Mouse (Mus musculus): Measurements from ENCODE around the gene Angel2.
A peak's percentile ranks its signal among the peaks of the same experiment; 100 is the strongest.

Gene Angel2

DNA sequence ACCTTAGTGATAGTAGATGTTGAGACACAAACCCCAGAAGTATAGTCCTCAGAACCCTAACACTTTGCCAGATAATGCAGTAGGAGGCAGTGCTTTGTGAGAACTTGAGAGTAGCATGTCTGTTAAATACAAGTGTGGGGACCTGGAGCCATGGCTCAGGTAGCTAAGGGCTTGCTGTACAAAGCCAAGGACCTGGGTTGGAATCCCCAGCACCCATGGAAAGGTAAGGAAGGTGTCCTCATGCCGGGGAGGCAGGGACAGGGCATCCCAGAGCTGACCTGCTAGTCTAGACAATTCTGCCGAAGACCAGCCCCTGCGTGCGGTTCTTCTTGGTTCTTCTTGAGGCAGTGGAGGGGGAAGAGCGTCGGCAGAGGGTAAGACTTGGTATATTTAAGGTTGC is 5.3 kb downstream of the Angel2 start:
- DNase-seq: no peak

DNA sequence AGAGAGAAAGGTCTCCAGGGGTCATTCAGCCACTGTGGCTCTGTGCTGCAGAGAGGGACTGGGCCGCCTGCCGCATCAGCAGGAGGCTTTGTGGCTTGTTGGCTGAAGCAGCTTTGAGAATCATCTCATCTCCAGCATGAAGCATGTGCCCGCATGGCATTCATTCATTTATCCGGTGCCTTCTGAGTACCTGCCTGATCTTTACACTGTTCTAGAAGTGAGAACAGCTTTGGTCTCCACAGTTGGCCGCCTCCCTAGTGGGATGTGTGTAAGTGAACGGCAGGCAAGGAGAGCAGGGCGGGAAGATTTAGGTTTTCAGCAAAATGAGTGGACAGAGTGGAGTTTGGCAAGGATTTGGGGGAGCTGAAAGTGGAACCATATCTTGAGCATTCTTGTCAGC is 14.9 kb downstream of the Angel2 start:
- no peak for DNase-seq

DNA sequence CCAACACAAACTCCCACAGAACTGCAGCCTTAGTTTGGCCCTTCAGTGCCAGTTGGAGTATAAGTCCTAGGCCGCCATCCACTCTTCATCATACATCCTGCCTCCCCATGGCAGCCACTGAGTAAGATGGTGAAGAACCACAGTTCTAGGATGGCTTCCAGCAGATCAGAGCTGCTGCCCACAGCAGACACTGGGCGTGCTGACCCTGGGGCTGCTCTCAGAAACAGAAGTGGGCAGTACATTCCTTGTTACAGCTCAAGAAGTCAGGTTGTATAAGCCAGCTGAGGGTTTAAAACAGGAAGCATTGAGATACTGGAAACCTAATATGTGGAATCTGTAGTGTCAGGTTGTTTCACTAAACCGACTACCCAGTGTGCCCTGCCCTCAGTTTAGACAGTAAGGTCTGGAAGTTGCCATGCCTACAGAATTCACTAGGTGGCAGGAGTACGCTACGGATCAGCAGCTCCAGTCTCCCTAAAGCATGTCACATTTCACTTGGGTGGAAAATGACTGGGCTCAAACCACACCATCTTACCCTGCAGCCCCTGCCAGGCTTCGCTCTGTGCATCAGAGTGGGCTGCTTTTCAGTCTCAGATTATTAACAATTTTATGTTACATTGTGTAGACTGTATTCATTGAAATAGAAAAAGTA is 19.3 kb downstream of the Angel2 start:
- DNase-seq: peak; percentile 87

DNA sequence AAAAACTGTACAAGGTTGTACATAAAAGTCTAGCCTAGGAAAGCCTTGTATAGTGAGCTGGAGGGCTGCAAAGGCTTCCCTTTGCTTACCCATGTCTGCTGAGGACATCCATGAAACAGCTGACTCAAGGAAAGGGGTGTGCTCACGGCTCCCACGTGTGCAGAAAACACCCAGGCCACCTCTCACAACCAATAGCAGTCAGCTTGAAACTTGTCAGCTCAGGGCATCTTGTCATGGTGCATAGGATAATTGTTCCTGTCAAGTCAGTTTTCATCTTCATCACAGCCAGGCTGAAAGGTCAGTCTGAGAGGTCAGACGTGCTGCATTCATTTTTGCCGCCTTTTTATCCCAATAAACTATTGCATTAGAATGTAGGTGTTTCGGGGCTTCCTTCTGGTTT is 23.1 kb downstream of the Angel2 start:
- no peak for DNase-seq

DNA sequence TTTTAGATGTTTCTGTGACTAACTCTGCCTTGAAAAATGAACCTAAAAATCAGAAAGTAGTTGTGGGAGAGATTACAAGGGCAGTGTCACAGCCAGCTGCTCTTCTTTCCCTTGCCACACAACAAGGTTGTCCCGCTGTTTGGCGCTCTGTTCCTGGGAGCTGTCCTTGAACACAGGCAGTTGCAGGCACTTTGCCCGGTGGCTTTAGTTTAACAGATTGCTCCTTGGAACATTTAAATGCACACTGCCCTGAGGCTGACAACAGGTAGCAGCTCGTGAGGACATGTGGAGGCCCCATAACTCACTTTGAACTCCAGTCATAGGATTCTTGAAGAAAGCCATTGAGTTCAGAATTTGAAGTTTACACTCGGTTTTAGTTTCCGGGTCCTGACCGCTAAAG is 23.5 kb downstream of the Angel2 start:
- no peak for DNase-seq

DNA sequence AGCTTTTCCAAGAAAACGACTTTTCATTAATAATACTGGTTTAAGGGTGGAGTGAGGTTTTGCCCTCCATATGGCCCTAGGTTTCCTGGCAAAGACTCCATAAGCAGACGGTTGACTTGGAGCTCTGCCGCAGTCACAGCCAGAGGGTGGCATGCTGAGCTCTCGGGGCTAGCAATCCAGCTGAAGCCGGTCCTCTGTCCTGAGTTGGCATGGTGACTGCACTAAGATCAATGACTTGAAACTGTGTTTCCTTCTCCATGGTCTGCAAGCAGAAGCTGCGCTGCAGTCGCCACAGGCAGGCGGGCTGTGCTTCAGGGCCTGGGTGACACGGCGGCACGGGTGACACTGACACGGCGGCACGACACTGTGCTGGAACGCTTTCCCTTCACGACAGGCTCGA is 23.9 kb downstream of the Angel2 start:
- no peak for DNase-seq

DNA sequence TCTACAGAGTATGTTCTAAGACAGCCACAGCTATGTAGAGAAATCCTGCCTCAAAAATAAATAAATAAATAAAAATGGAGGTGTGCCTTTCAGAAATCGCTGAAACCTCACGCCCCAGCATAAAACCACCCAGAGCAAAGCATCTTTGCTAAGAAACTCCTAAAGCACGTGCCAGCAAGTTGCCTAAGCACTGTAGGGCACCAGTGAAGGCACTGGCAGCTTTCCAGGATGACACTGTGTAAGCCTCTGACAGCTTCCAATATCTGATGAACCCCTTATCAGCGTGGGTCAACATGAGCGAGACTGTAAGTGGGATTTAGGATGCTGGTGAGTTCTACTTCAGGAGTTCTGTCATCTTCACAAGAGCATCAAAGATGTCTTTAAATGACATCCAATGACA is 26.1 kb downstream of the Angel2 start:
- no peak for DNase-seq

DNA sequence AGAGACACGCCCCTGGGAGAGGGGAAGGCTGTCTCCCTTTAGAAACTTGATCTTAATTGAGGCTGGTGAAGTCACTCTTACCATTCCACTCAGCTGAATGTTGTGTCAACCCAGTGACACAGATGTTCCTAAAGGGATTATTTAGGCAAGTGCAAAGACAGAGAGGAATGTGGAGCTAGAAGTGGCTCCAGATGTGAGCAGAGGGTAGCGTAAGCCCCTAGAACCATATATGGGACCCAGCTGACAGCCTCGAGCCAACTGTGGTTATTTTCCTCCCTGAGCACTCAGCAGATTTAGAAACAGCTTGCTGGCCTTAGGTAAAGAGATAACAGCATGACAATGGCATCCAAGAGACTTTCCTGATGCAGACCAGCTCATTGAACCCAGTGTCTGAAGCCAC is 28.1 kb downstream of the Angel2 start:
- DNase-seq: no peak

DNA sequence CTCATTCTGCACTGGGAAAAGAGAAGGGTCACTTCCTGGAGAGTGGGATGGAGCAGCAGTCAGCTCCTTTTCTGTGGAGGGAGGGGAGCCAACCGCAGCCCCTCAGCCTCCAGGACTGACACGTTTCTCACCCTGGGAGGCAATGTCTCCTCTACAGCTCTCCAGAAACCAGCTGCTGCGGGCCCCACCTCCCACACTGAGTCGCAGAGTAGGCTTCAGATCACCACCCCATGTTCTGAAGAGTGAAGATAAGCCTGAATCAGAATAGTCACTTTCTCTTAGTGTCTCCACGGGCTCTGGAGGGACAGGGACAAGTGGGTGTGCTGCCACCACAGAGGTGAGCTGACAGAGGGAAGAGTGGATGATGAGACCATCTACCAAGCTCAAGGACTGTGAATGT is 33.9 kb downstream of the Angel2 start:
- no peak for DNase-seq

DNA sequence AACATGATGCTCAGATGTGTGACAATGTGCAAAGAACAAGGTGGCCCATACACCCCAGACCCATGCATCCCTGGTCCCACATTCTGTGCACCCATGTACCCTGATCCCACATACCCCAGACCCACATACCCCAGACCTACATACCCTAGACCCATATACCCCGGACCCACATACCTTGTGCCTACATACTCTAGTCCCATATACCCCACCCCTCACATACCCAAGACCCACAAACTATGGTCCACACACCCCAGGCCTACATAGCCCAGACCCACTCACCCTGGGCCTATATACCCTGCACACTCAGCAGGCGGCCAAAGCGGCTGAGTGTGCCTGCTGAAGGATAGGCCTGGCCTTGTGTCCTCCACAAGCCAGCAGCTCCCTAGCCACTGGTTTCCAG is 37.8 kb downstream of the Angel2 start:
- DNase-seq: no peak

DNA sequence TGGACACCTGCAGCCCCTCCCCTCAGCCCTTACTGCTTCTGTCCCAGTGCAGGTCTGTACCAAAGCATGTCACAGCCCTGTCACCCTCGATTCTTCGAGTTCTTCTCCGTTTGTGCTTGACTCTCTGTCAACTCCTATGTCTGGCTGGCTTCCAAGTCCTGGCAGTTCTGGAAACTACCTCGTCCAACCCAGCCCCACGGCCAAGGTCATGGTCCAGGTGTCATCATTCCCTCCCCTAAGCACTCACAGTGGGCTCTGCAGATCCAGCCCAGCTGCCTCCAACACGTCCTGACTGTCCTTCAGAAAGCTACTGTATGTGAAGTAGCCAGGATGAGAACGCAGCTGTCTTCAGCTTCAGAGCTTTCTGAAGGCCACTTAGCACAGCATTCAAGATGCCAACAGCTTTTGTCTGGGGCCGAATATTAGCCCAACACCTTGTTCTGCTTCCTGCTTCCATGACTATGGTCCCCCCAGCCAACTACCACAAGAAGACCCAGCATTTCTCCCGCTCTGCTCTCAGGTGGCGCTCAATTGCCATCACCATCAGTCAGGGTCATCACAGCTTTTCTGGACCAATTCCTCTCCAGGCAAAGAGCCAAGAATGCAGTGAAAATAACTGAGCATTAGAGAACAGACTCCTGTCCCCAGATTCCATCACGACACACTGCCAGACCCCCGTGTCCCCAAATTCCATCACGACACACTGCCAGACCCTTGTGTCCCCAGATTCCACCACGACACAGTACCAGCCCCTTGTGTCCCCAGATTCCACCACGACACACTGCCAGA is 40.3 kb downstream of the Angel2 start:
- peak; percentile 20 for DNase-seq

DNA sequence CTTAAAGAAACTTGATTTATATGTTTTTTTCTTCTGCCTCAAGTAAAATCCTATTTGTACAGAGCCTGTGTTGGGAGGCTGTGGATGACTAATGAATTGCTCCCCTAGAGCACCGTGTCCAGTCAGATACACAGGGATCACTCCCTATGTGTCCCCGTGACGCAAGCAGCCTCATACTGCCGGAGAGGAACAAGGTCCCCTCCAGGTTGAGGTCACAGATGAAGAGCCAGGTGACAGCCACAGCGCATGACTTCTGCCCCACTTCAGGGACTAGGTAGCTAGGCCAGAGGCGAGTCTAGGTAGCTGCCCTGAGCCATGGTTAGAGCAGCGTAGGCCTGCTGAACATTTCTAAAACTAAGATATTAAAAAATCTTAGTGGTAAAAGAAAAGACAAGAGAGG is 43.1 kb downstream of the Angel2 start:
- DNase-seq: no peak

DNA sequence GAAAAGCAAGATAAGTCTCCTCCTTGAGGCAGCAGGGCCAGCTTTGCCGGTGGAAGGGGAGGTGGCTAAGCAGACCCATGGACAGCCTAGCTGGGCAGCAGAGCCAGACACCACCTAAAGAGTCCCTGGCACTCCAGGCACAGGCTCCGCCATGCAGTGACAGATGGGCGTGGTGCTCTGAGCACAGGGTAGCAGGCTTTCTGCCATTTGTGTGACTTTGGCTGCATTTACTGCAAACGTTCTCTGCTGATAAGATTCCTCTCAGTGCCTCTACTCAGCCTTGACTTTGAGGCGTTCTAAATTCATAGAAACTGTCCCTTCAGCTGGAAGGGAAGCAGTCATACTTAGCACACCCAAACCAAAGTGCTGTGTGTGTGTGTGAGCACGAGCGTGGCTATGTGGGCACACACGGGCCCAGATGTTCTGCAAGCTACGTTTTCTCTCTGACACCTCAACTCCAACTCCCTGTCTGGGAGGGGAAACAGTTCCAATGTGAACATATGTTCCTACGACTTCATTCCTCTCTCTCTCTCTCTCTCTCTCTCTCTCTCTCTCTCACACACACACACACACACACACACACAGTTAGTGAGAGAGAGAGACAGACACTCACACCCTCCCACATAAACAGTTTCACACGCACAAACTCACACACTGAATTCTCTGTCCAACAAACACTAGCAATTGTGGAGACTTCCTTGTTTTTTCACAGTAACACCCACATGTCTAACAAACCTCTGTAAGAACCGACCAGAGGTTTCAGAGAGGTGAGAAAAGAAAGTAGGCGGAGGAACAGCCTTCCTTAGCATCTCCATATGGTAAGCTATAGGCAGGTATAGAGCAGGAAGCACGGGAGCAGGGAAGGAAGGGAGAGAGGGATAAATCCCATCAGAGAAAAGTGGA is 47.0 kb downstream of the Angel2 start:
- no peak for DNase-seq

DNA sequence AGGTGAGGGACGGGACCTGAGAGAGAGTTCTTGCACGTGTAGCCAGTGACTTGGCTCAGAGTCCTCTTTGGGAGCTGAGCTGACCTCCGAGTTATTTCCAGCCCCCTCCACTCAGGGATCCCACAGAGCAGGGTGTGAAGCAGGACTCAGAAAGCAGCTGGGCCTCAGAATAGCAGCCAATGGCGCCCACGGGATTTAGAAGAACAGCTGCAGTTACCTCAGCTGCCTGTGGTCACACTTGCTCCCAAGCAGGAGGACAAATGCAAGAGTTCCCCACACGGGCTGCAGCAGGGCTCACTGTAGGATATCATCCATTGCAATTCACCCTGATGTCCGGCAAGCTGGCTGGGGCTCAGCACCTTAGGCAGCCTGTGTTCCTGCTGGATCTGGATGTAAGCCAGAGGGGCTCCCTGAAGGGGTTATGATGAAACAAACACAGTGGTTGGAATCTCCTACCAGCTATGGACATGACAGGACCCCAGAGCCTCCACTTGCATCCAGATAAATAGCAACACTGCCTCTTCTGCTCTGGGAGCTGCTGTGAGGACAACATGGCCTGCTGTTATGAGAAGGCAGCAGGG is 47.8 kb downstream of the Angel2 start:
- peak; percentile 46 for DNase-seq

DNA sequence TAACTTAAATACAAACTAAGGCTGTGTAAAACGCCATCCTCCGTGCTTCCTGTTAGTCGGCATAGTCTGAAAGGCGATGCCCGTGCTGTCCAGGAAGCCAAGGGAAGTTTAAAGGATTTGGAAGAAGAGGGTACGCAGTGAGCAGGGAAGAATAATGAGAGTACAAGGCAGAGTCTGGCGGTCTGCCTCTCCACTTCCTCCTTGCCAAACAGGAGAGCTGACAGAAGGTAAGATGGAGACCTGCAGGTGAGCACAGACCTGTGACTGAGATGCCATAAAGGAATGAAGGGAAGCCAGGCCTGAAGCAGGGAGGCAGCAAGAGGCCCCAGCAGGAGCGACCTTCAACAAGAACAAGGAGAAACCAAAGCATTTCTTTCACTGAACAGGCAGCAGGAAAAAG is 49.3 kb downstream of the Angel2 start:
- no peak for DNase-seq

DNA sequence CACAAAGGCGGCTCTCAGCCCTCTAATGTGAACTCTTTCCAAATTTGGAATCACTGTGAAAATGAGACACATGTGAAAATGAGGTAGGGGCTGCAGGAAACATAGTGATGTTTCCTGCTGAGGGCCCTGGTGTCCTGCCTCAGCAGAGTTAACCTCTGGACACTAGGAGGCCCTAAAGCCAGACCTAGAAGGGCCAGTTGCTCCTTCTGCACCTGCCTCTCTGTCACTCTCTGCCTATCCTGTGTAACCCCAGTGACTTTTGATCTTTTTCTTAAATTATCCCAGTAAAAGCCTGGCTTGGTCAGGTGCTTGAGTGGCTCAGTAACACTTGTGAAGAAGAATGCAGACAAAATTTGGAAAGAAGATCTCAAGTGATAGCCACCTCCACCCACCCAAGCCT is 49.9 kb downstream of the Angel2 start:
- DNase-seq: no peak

DNA sequence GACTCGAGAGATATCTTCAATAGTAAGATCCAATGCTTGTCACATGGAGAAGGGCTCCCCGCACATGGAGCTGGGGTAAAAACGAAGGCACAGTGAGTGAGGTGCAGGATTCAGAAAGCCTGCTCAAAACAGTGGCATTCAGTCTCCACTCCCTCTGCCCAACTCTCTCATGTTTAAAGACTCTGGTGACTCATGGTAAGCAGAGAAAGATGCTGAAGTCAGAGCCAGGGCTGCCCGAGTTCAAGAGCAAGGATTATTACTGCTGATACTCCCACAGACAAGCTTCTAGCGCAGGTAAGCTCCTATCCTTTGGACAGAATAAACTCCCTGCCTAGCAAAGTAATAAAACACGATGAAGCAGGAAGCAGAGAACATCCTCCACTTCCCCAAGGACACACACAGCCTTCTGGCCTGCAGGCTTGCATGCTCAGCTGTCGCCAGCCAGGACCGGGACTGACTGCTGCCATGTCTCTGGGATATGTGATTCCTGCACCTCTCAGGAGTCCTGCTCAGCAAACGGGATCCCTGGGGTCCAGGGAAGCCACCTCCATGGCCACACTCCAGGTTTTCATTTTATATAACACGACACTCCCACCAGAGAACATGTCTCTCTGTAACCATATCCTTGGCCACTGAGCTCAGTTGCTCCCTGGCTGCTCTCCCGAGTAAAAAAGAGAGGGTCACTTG is 52.1 kb downstream of the Angel2 start:
- DNase-seq: no peak

DNA sequence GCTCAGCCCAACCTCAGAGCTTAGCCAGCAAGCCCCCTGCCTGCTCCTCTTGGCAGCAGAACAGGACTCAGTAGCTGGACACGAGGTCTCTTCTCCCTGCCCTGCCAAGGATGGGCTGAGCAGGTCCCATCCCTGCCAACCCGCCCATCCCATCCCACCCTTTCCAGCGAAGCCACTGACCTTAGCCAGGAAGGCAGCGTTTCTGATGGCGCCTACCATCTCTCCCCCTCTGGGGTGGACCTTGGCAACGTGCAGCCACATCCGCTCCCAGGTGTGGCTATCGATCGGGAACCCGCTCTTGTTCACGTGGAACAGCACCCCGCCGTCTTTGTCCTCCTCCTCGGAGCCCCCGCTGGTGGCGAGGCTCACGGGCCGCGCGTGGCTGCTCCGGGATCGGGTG is 53.1 kb downstream of the Angel2 start:
- peak; percentile 5 for DNase-seq

DNA sequence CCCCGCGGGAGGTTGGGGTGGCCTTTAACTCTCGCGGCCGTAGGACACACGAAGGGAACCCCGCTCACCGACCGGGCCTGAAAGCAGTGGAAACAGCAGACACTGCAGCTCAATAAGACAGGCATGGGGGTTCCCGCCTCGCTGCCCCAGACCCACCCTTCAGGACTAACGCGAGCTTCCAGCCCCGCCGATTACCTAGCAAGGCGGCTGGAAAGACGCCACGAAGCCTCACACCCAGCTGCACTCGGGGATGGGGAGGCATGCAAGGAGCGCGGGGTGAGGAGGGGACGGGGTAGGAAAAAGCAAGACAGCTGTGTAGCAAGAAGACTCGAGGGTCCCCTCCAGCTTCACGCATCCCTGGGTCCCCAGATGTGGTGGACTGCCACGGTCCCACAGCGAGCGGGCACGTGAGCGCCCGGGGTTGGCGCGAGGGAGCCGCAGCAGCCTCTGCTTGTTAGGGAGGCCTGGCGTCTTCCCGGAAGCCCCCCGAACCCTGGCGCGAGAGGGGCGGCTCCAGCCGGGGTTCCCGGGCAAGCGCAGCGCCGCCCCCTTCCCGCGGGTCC is 53.7 kb downstream of the Angel2 start:
- DNase-seq: no peak

DNA sequence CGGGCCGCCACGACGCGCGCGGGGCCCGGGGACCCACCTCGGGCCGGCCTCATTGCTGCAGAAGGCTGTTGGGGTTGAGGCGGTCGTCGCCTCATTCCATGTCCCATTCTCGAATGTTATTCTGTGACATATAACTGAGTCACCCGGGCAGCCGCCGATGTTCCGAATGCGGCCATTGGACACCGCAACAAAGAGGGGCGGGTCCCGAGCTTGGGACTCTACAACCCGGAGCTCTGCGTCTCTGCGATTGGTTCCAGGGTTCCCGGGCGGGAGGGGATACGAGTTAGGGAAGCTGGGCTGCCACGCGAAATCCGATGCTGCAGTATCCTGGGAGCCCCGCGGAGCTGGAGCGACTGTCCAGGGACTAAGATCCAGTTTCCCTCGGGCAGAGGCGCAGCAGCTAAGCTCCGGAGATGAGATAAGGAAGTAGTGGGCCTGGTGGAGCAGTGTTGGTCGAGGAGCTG is 54.2 kb downstream of the Angel2 start, which contains the start of gene Vash2:
Gene Vash2 (minus strand): TSS at position 197 of the 464 bp plus-strand sequence.
- DNase-seq: peak; percentile 92

DNA sequence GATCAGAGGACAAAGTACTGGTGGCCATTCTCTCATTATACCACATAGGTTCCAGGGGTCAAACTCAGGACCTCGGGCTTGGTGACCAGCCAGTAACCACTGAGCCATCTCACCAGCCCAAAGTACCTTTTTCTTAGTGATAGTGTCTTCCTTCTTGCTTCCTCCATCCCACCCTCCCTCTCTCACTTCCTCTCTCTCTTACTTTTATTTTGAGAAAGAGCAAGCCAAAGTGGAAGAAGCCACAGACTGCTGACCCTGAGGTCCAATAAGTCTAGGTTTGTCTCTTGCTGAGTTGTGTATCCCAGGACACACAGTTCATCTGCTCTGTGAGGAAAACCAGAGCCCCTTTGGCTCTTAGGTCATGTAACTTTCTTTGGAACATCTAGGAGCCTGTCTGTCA is 55.6 kb downstream of the Angel2 start:
- DNase-seq: no peak

DNA sequence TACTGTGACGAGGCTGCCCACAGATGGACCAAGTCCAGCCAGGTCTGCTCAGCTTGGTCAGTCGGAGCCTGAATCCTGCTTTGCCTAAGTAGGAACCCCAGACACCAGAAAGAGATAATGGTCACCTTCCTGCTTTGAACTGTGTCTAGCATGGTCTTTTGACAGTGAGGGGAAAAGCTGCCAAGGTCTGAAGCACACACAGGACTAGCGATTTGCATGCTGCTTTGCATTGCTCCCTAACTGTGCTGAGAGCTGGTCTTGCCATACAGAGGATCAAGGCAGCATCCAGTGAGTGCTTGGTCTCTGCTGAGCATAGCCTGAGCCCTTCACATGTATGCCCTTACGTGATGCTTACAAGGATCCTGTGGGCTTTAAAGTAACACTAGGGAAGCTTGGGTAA is 56.5 kb downstream of the Angel2 start:
- no peak for DNase-seq
